Mouse (Mus musculus) liver, embryonic 15.5 days (tissue): ENCODE data around the gene Slc7a1. TPM values are rescaled to one million over a fixed set of nuclear protein-coding genes. Genes with fewer than 3 reads are reported as not detected.

Experiments used
- ATAC-seq: fragments of 200-750 bp; cut with Nextera tagmentation; 2 replicates; pipeline ENCODE4 v1.8.0; 2017; ENCODE audit warnings: moderate number of reproducible peaks, mild to moderate bottlenecking, moderate library complexity; ENCODE audit not compliant: insufficient read depth
- H3K27ac ChIP-seq: fragments of 300-500 bp; sonication (generic); replicated peaks from 2 replicates; pipeline ENCODE4 v1.5.1; 2015; ENCODE audit warnings: mild to moderate bottlenecking, inconsistent platforms
- H3K27me3 ChIP-seq: fragments of 300-500 bp; sonication (generic); 2 replicates; pipeline ENCODE4 v1.6.1; 2015; ENCODE audit warnings: mild to moderate bottlenecking, inconsistent platforms
- H3K36me3 ChIP-seq: fragments of 300-500 bp; sonication (generic); replicated peaks from 2 replicates; pipeline ENCODE4 v1.6.1; 2015; ENCODE audit warnings: moderate library complexity, mild to moderate bottlenecking, inconsistent platforms
- H3K4me1 ChIP-seq: fragments of 300-500 bp; sonication (generic); replicated peaks from 2 replicates; pipeline ENCODE4 v1.6.1; 2015; ENCODE audit warnings: inconsistent platforms
- H3K4me2 ChIP-seq: fragments of 300-500 bp; sonication (generic); 2 replicates; pipeline ENCODE4 v1.6.1; 2015; ENCODE audit warnings: moderate library complexity, mild to moderate bottlenecking, inconsistent platforms
- H3K4me3 ChIP-seq: fragments of 300-500 bp; sonication (generic); replicated peaks from 2 replicates; pipeline ENCODE4 v1.5.1; 2015; ENCODE audit warnings: mild to moderate bottlenecking, inconsistent platforms
- H3K9ac ChIP-seq: fragments of 300-500 bp; sonication (generic); 2 replicates; pipeline ENCODE4 v1.6.1; 2015; ENCODE audit warnings: moderate library complexity, mild to moderate bottlenecking, inconsistent platforms
- H3K9me3 ChIP-seq: fragments of 300-500 bp; sonication (generic); replicated peaks from 2 replicates; pipeline ENCODE4 v1.6.1; 2016; ENCODE audit warnings: inconsistent platforms
- WGBS: fragments of 180-500 bp; shearing (Covaris S2); methylation state at CpG from one replicate; pipeline ENCODE4 v1.1.7; 2015; ENCODE audit warnings: mixed read lengths; ENCODE audit not compliant: insufficient replicate concordance; 5-methylcytosine and 5-hydroxymethylcytosine counted together
- polyA plus RNA-seq: library from polyadenylated mRNA; unstranded; fragments of >200 nt; fragmentation: Nextera tagmentation; extraction: Ambion mirVana; gene quantifications from 2 replicates; pipeline ENCODE4 v1.2.1, GENCODE M21; 2015

Slc7a1 gene
- polyA plus RNA-seq, 1 experiment from 2014 or later, result 17.0 TPM

DNA sequence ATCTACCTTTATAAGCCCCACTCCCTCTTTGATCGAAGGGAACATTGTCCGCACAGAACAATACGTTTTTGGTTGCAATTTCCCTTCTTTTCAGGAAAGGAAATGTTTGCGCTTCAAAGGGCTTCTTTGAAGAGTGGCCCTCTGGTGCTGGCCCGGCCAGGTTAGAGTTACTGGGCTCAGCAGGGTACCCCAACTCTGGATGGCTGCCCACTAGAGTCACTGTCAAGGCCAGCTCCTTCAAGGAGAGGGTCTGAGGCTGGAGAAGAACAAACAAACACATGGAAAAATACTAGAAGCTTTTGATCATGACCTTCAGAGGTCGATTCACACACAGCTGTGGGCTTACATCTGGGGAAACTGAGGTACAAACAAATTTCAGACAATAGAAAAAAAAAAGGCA lies 6.9 kb downstream of the Slc7a1 start:
- 81% methylated on average over 6 of the region's 6 CpGs for whole genome bisulfite sequencing
- no peak for ATAC-seq
- Histone ChIP-seq H3K27me3 (no peaks in the 10 kb centered on the region), H3K4me2 (no peak overlapping the region), H3K27ac (no peak overlapping the region), H3K9ac (no peak overlapping the region), H3K4me1 (peaks cover 46% of the 10 kb centered on the region), H3K36me3 (peaks cover 68% of the 10 kb centered on the region), H3K9me3 (no peaks in the 10 kb centered on the region), H3K4me3 (no peak overlapping the region)

GRCm38 (mm10) chr5:148389007-148389970 lies 10.4 kb downstream of the Slc7a1 start:
- ATAC-seq, result peak; percentile 96
- peak overlapping the region; percentile 76 for H3K27ac ChIP-seq
- H3K4me3 ChIP-seq, result no peak overlapping the region
- H3K36me3 ChIP-seq, result peaks cover 61% of the 10 kb centered on the region
- no peaks in the 10 kb centered on the region for H3K9me3 ChIP-seq
- H3K27me3 ChIP-seq, result no peaks in the 10 kb centered on the region
- H3K4me1 ChIP-seq, result peaks cover 32% of the 10 kb centered on the region
- H3K4me2 ChIP-seq, result peak overlapping the region; percentile 54
- WGBS, result 61% methylated on average over 15 of the region's 15 CpGs
- H3K9ac ChIP-seq, result no peak overlapping the region

GRCm38 (mm10) chr5:148388251-148389006 lies 11.3 kb downstream of the Slc7a1 start:
- H3K4me1 ChIP-seq, result peaks cover 32% of the 10 kb centered on the region
- no peak overlapping the region for H3K9ac ChIP-seq
- H3K4me2 ChIP-seq, result peak overlapping the region; percentile 54
- peak; percentile 45 for ATAC-seq
- H3K27ac ChIP-seq, result peak overlapping the region; percentile 76
- no peaks in the 10 kb centered on the region for H3K27me3 ChIP-seq
- 81% methylated on average over 18 of the region's 18 CpGs for WGBS
- no peaks in the 10 kb centered on the region for H3K9me3 ChIP-seq
- H3K4me3 ChIP-seq, result no peak overlapping the region
- peaks cover 57% of the 10 kb centered on the region; the same call in 1 of the 2 replicates for H3K36me3 ChIP-seq

- ATAC-seq, result no peak
- 89% methylated on average over 2 of the region's 2 CpGs for WGBS
- peaks cover 55% of the 10 kb centered on the region for H3K36me3 ChIP-seq
- no peaks in the 10 kb centered on the region for H3K9me3 ChIP-seq
- no peak overlapping the region for H3K4me2 ChIP-seq
- H3K27me3 ChIP-seq, result no peaks in the 10 kb centered on the region
- H3K9ac ChIP-seq, result no peak overlapping the region
- H3K27ac ChIP-seq, result no peak overlapping the region
- H3K4me3 ChIP-seq, result no peak overlapping the region
- H3K4me1 ChIP-seq, result peaks cover 32% of the 10 kb centered on the region
Observed at GRCm38 (mm10) chr5:148387820-148388219, 11.9 kb downstream of the Slc7a1 start.

- H3K27me3 ChIP-seq, result no peaks in the 10 kb centered on the region
- no peak overlapping the region for H3K4me3 ChIP-seq
- WGBS, result 80% methylated on average over 9 of the region's 9 CpGs
- H3K4me1 ChIP-seq, result peaks cover 26% of the 10 kb centered on the region
- H3K4me2 ChIP-seq, result no peak overlapping the region
- no peak for ATAC-seq
- no peak overlapping the region for H3K27ac ChIP-seq
- H3K9ac ChIP-seq, result no peak overlapping the region
- H3K9me3 ChIP-seq, result no peaks in the 10 kb centered on the region
- H3K36me3 ChIP-seq, result peaks cover 53% of the 10 kb centered on the region
Observed at GRCm38 (mm10) chr5:148386471-148386870, 13.2 kb downstream of the Slc7a1 start.

GRCm38 (mm10) chr5:148384501-148385055 lies 15.1 kb downstream of the Slc7a1 start:
- no peak overlapping the region for H3K27ac ChIP-seq
- 79% methylated on average over 9 of the region's 9 CpGs for WGBS

DNA sequence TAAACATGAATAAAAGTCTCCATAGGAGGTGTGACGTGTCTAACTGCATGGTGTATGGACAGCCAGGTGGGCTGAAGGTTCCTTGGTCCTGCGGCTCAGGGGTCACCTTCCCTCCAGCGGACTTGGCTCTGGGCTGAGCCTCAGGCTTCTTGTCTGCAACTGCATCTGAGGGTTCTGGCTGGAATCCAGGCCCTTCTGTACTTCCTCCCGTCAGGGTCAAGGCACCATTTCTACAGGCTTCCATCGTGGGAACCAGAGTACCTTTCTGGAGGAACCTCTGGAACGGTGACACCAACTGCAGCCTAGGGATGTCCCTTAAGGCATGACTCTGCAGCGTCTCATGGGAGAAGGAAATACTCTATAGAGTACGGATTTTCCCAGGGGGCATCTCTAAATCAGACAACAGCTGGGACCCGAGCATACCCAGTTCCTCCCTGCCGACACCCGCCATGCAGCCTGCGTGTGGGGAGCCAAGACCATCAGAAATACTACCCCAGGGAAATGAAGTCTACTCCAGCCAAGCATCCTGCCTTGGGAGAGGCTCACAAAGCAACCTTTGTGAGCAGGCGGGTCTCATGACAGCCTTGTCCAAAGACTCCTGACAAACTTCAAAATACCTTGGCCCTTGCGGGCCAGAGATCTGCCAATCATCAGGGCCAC lies 15.7 kb downstream of the Slc7a1 start:
- H3K36me3 ChIP-seq, result peaks cover 48% of the 10 kb centered on the region
- no peak overlapping the region for H3K4me2 ChIP-seq
- peaks cover 20% of the 10 kb centered on the region for H3K4me1 ChIP-seq
- H3K9me3 ChIP-seq, result no peaks in the 10 kb centered on the region
- H3K27me3 ChIP-seq, result no peaks in the 10 kb centered on the region
- H3K4me3 ChIP-seq, result no peak overlapping the region
- H3K27ac ChIP-seq, result no peak overlapping the region
- H3K9ac ChIP-seq, result no peak overlapping the region
- no peak for ATAC-seq
- WGBS, result 75% methylated on average over 14 of the region's 14 CpGs

More at GRCm38 (mm10) chr5:148384501-148385055, 15.1 kb downstream of the Slc7a1 start:
- H3K4me1 ChIP-seq, result peaks cover 21% of the 10 kb centered on the region
- no peak overlapping the region for H3K4me2 ChIP-seq
- H3K9ac ChIP-seq, result no peak overlapping the region
- no peaks in the 10 kb centered on the region for H3K9me3 ChIP-seq
- no peaks in the 10 kb centered on the region for H3K27me3 ChIP-seq
- ATAC-seq, result no peak
- no peak overlapping the region for H3K4me3 ChIP-seq
- H3K36me3 ChIP-seq, result peaks cover 49% of the 10 kb centered on the region

GRCm38 (mm10) chr5:148381083-148381482 lies 18.6 kb downstream of the Slc7a1 start:
- no peak overlapping the region for H3K4me3 ChIP-seq
- no peak overlapping the region for H3K9ac ChIP-seq
- no peaks in the 10 kb centered on the region for H3K27me3 ChIP-seq
- no peak for ATAC-seq
- peaks cover 37% of the 10 kb centered on the region for H3K36me3 ChIP-seq
- 0 out of 2 replicates have a peak, but pooled peaks cover 4% of the 10 kb centered on the region for H3K9me3 ChIP-seq
- no peak overlapping the region for H3K27ac ChIP-seq
- H3K4me2 ChIP-seq, result no peak overlapping the region
- 80% methylated on average over 8 of the region's 8 CpGs for WGBS
- H3K4me1 ChIP-seq, result peaks cover 10% of the 10 kb centered on the region

- Histone ChIP-seq H3K4me3 (no peak overlapping the region), H3K4me1 (peaks cover 10% of the 10 kb centered on the region), H3K27ac (no peak overlapping the region), H3K9ac (no peak overlapping the region), H3K4me2 (no peak overlapping the region), H3K27me3 (no peaks in the 10 kb centered on the region), H3K36me3 (peaks cover 38% of the 10 kb centered on the region), H3K9me3 (0 out of 2 replicates have a peak, but pooled peaks cover 4% of the 10 kb centered on the region)
- ATAC-seq, result no peak
- WGBS, result 84% methylated on average over 6 of the region's 6 CpGs
Observed at GRCm38 (mm10) chr5:148380246-148380504, 19.5 kb downstream of the Slc7a1 start.

DNA sequence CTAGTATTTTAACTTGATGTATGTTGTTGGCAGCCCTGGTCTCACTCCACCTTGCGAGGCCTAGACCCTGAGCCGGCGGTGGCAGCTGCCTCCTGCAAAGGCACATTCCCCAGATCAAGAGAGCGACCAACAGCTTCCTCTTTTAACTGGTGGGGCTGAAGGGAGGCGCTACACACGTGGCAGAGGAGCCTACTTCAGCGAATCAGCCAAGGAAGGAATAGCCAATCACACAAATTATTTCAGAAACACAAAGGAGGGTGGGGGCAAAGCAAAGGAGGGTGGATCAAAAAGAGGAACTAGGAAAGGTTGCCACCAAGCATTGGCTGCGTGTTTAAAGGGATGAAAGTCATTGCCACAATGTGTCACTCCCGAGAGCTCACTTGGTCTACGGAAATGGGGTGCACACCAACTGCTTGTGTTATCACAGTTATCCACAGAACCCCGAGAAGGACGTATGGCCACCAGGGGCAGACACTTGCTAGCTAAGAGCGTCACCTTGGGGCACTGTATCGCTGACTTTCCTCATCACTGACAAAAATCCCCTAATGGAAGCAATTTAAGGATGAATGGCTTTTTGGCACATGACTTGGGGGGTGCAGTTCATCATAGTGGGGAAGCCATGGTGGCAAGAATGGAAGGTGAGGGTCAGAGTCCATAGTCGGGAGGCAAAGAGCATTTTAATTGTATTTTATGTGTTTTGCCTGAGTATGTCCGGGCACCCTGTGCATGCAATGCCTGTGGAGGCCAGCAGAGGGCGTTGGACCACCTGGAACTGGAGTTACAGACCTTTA lies 20.1 kb downstream of the Slc7a1 start:
- ATAC-seq, result peak; percentile 48
- peaks cover 37% of the 10 kb centered on the region for H3K36me3 ChIP-seq
- no peak overlapping the region for H3K27ac ChIP-seq
- no peak overlapping the region for H3K9ac ChIP-seq
- WGBS, result 29% methylated on average over 17 of the region's 17 CpGs
- H3K9me3 ChIP-seq, result 0 out of 2 replicates have a peak, but pooled peaks cover 4% of the 10 kb centered on the region
- H3K27me3 ChIP-seq, result no peaks in the 10 kb centered on the region
- H3K4me2 ChIP-seq, result no peak overlapping the region
- H3K4me3 ChIP-seq, result no peak overlapping the region
- peaks cover 10% of the 10 kb centered on the region for H3K4me1 ChIP-seq
